Mouse (Mus musculus): Measurements from ENCODE around the gene Hoxa13. TPM values are rescaled to one million over a fixed set of nuclear protein-coding genes. Genes with fewer than 3 reads are reported as not detected.

Gene Hoxa13
- polyA plus RNA-seq, 1 experiment: not detected

GRCm38 (mm10) chr6:52233546-52234427 is 26.9 kb downstream of the Hoxa13 start:
- Histone ChIP-seq H3K36me3 (ENCODE audit: control insufficient read depth, insufficient read depth, low read length) (no peaks in the 10 kb centered on the region), H3K27ac (ENCODE audit: control insufficient read depth, insufficient read depth, low read length) (no peak overlapping the region), H3K4me1 (replicated peaks; ENCODE audit: control insufficient read depth, insufficient read depth, low read length) (peaks cover 5% of the 10 kb centered on the region; the same call in 1 of the 2 replicates), H3K4me3 (ENCODE audit: control insufficient read depth, insufficient read depth, low read length) (no peak overlapping the region), H3K27me3 (ENCODE audit: control insufficient read depth, insufficient read depth, low read length) (peaks cover 49% of the 10 kb centered on the region)
- WGBS: 6% methylated on average over 70 of the region's 70 CpGs
- TF ChIP-seq CTCF (IDR thresholded peaks at IDR 0.05; ENCODE audit: borderline replicate concordance, control insufficient read depth, extremely low read depth, insufficient read depth, low read length, poor library complexity) (no peak), POLR2A (IDR thresholded peaks at IDR 0.05; ENCODE audit: control insufficient read depth, extremely low read depth, insufficient read depth, low read length, poor library complexity) (no peak)
- no peak for DNase-seq

- Histone ChIP-seq H3K27ac (ENCODE audit: control insufficient read depth, insufficient read depth, low read length) (no peak overlapping the region), H3K4me1 (replicated peaks; ENCODE audit: control insufficient read depth, insufficient read depth, low read length) (peaks cover 5% of the 10 kb centered on the region; the same call in 1 of the 2 replicates), H3K36me3 (ENCODE audit: control insufficient read depth, insufficient read depth, low read length) (no peaks in the 10 kb centered on the region), H3K27me3 (ENCODE audit: control insufficient read depth, insufficient read depth, low read length) (peaks cover 49% of the 10 kb centered on the region), H3K4me3 (ENCODE audit: control insufficient read depth, insufficient read depth, low read length) (no peak overlapping the region)
- WGBS: 34% methylated on average over 23 of the region's 23 CpGs
- no peak for DNase-seq
- TF ChIP-seq POLR2A (IDR thresholded peaks at IDR 0.05; ENCODE audit: control insufficient read depth, extremely low read depth, insufficient read depth, low read length, poor library complexity): no peak
- TF ChIP-seq CTCF (IDR thresholded peaks at IDR 0.05; ENCODE audit: borderline replicate concordance, control insufficient read depth, extremely low read depth, insufficient read depth, low read length, poor library complexity): no peak
These were observed 27.6 kb downstream of the Hoxa13 start for GRCm38 (mm10) chr6:52232984-52233545.

- peaks cover 48% of the 10 kb centered on the region for H3K27me3 ChIP-seq (ENCODE audit: control insufficient read depth, insufficient read depth, low read length)
- WGBS: 4% methylated on average over 18 of the region's 18 CpGs
- H3K4me3 ChIP-seq (ENCODE audit: control insufficient read depth, insufficient read depth, low read length): no peak overlapping the region
- no peak for DNase-seq
- peaks cover 5% of the 10 kb centered on the region; the same call in 1 of the 2 replicates for H3K4me1 ChIP-seq (replicated peaks; ENCODE audit: control insufficient read depth, insufficient read depth, low read length)
- no peaks in the 10 kb centered on the region for H3K36me3 ChIP-seq (ENCODE audit: control insufficient read depth, insufficient read depth, low read length)
- H3K27ac ChIP-seq (ENCODE audit: control insufficient read depth, insufficient read depth, low read length): no peak overlapping the region
- no peak for TF ChIP-seq CTCF (IDR thresholded peaks at IDR 0.05; ENCODE audit: borderline replicate concordance, control insufficient read depth, extremely low read depth, insufficient read depth, low read length, poor library complexity)
- no peak for TF ChIP-seq POLR2A (IDR thresholded peaks at IDR 0.05; ENCODE audit: control insufficient read depth, extremely low read depth, insufficient read depth, low read length, poor library complexity)
These were observed 28.1 kb downstream of the Hoxa13 start for GRCm38 (mm10) chr6:52232568-52232965.

- no peak overlapping the region for H3K27ac ChIP-seq (ENCODE audit: control insufficient read depth, insufficient read depth, low read length)
- DNase-seq: no peak
- peaks cover 46% of the 10 kb centered on the region for H3K27me3 ChIP-seq (ENCODE audit: control insufficient read depth, insufficient read depth, low read length)
- TF ChIP-seq POLR2A (IDR thresholded peaks at IDR 0.05; ENCODE audit: control insufficient read depth, extremely low read depth, insufficient read depth, low read length, poor library complexity) (no peak), CTCF (IDR thresholded peaks at IDR 0.05; ENCODE audit: borderline replicate concordance, control insufficient read depth, extremely low read depth, insufficient read depth, low read length, poor library complexity) (no peak)
- peaks cover 5% of the 10 kb centered on the region; the same call in 1 of the 2 replicates for H3K4me1 ChIP-seq (replicated peaks; ENCODE audit: control insufficient read depth, insufficient read depth, low read length)
- 11% methylated on average over 18 of the region's 18 CpGs for WGBS
- no peak overlapping the region for H3K4me3 ChIP-seq (ENCODE audit: control insufficient read depth, insufficient read depth, low read length)
- no peaks in the 10 kb centered on the region for H3K36me3 ChIP-seq (ENCODE audit: control insufficient read depth, insufficient read depth, low read length)
These were observed 28.7 kb downstream of the Hoxa13 start for GRCm38 (mm10) chr6:52231885-52232567.

GRCm38 (mm10) chr6:52230516-52231165 is 30.0 kb downstream of the Hoxa13 start, which contains the start of gene Hoxa9:
Hoxa9 (minus strand) TSS chr6:52231089.
- Histone ChIP-seq H3K36me3 (ENCODE audit: control insufficient read depth, insufficient read depth, low read length) (no peaks in the 10 kb centered on the region), H3K4me3 (ENCODE audit: control insufficient read depth, insufficient read depth, low read length) (no peak within 1 kb of the TSS), H3K27ac (ENCODE audit: control insufficient read depth, insufficient read depth, low read length) (no peak within 1 kb of the TSS), H3K27me3 (ENCODE audit: control insufficient read depth, insufficient read depth, low read length) (peaks cover 52% of the 10 kb centered on the region), H3K4me1 (replicated peaks; ENCODE audit: control insufficient read depth, insufficient read depth, low read length) (peaks cover 5% of the 10 kb centered on the region; the same call in 1 of the 2 replicates)
- 6% methylated on average over 26 of the region's 36 CpGs for WGBS
- no peak for TF ChIP-seq CTCF (IDR thresholded peaks at IDR 0.05; ENCODE audit: borderline replicate concordance, control insufficient read depth, extremely low read depth, insufficient read depth, low read length, poor library complexity)
- TF ChIP-seq POLR2A (IDR thresholded peaks at IDR 0.05; ENCODE audit: control insufficient read depth, extremely low read depth, insufficient read depth, low read length, poor library complexity): no peak
- DNase-seq: no peak

Data from thymus, adult 2 months (tissue).